Mouse (Mus musculus) forebrain, embryonic 15.5 days (tissue): ENCODE measurements around the gene Bend3. TPM values are rescaled to one million over a fixed set of nuclear protein-coding genes. Genes with fewer than 3 reads are reported as not detected.
A peak's percentile ranks its signal among the peaks of the same experiment; 100 is the strongest.

ENCODE experiments used
- ATAC-seq: fragments of 200-750 bp; cut with Nextera tagmentation; replicated peaks from 2 replicates; pipeline ENCODE4 v1.8.0; 2017; ENCODE audit warnings: mild to moderate bottlenecking, moderate TSS enrichment, moderate library complexity
- H3K27ac ChIP-seq: fragments of 300-500 bp; sonication (generic); replicated peaks from 2 replicates; pipeline ENCODE4 v1.5.1; 2015; ENCODE audit warnings: mild to moderate bottlenecking, inconsistent platforms
- H3K27me3 ChIP-seq: fragments of 300-500 bp; sonication (generic); 2 replicates; pipeline ENCODE4 v1.6.1; 2015; ENCODE audit warnings: inconsistent platforms
- H3K36me3 ChIP-seq: fragments of 300-500 bp; sonication (generic); 2 replicates; pipeline ENCODE4 v1.6.1; 2015; ENCODE audit warnings: mild to moderate bottlenecking, inconsistent platforms
- H3K4me1 ChIP-seq: fragments of 300-500 bp; sonication (generic); 2 replicates; pipeline ENCODE4 v1.6.1; 2015; ENCODE audit warnings: inconsistent platforms
- H3K4me2 ChIP-seq: fragments of 300-500 bp; sonication (generic); replicated peaks from 2 replicates; pipeline ENCODE4 v1.6.1; 2015; ENCODE audit warnings: mild to moderate bottlenecking, inconsistent platforms
- H3K4me3 ChIP-seq: fragments of 300-500 bp; sonication (generic); 2 replicates; pipeline ENCODE4 v1.5.1; 2015; ENCODE audit warnings: mild to moderate bottlenecking, inconsistent platforms
- H3K9ac ChIP-seq: fragments of 300-500 bp; sonication (generic); replicated peaks from 2 replicates; pipeline ENCODE4 v1.6.1; 2015; ENCODE audit warnings: mild to moderate bottlenecking, inconsistent platforms
- H3K9me3 ChIP-seq: fragments of 300-500 bp; sonication (generic); 2 replicates; pipeline ENCODE4 v1.6.1; 2016; ENCODE audit warnings: inconsistent platforms
- WGBS: fragments of 180-500 bp; shearing (Covaris S2); methylation state at CpG from one replicate; pipeline ENCODE4 v1.1.7; 2015; ENCODE audit warnings: mixed read lengths; 5-methylcytosine and 5-hydroxymethylcytosine counted together
- polyA plus RNA-seq: library from polyadenylated mRNA; unstranded; fragments of >200 nt; fragmentation: Nextera tagmentation; extraction: Ambion mirVana; gene quantifications from 2 replicates; pipeline ENCODE4 v1.2.1, GENCODE M21; 2015

Bend3 gene
- polyA plus RNA-seq, 1 experiment from 2014 or later: 4.2 TPM

DNA sequence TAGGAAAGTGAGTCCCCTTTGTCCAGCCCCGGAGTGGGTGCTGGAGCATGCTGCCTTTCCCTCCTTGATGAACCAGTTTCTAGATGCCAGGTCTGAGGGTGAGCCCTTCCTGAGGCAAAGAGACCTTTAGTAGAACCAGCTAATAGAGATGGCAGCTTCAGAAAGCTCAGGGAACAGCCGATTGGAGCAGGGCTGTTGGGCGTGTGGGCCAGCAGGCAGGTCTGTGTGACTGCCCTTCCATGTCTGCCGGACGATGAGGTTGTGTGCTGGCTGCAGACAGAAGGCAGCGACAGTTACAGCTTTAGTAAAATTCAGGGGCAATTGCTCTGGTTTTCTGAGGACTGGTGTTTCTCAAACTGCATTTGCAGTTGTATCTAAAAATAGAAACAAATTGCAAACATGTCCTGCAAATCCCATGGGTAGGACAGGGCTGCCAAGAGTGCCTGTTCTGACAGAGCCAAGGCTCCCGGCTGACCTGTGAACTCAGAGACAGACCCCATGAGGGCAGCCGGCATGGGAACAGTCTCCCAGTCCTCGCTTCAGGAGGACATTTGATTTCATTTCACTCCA, 4.9 kb downstream of the Bend3 start:
- Histone ChIP-seq H3K4me1 (peaks cover 39% of the 10 kb centered on the region), H3K27ac (peak overlapping the region; percentile 27; the same call in 1 of the 2 replicates), H3K4me2 (no peak overlapping the region; the same call in 1 of the 2 replicates), H3K9me3 (no peaks in the 10 kb centered on the region), H3K27me3 (no peaks in the 10 kb centered on the region), H3K4me3 (no peak overlapping the region), H3K9ac (0 out of 2 replicates have a peak overlapping the region, but pooled peaks have one; percentile 10), H3K36me3 (no peaks in the 10 kb centered on the region)
- 53% methylated on average over 9 of the region's 9 CpGs for WGBS
- no peak for ATAC-seq

DNA sequence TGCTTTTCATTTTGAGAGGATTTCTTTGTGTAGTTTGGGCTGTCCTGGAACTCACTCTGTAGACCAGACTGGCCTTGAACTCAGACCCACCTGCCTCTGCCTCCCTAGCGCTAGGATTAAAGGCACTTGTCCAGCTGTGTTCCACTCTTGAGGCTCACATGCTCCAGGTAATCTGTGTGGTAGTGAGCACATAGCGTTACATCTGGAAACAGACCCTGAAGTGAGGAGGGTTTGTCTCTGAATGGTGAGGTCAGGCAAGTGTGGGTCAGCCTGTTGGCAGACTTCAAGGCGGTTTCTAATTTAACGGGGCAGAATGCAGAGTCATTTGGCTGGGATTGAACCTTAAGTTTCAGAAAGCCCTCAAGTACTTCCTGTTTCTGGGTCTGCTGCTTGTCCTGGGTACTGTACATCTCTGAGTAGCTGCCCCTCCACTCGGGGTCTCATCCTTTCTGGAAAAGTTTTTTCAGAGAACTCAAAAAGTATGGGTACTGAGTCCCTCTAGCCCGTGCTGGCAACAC, 7.2 kb downstream of the Bend3 start:
- Histone ChIP-seq H3K4me3 (no peak overlapping the region), H3K9me3 (no peaks in the 10 kb centered on the region), H3K4me1 (peaks cover 28% of the 10 kb centered on the region), H3K4me2 (no peak overlapping the region), H3K36me3 (no peaks in the 10 kb centered on the region), H3K27me3 (no peaks in the 10 kb centered on the region), H3K9ac (no peak overlapping the region), H3K27ac (no peak overlapping the region)
- no peak for ATAC-seq
- WGBS: 91% methylated on average over 6 of the region's 6 CpGs

GRCm38 (mm10) chr10:43487441-43488010, 8.9 kb downstream of the Bend3 start:
- Histone ChIP-seq H3K4me2 (no peak overlapping the region), H3K9me3 (no peaks in the 10 kb centered on the region), H3K27me3 (no peaks in the 10 kb centered on the region), H3K4me1 (peaks cover 13% of the 10 kb centered on the region), H3K9ac (no peak overlapping the region), H3K36me3 (no peaks in the 10 kb centered on the region), H3K4me3 (no peak overlapping the region), H3K27ac (no peak overlapping the region)
- no peak for ATAC-seq
- WGBS: 90% methylated on average over 3 of the region's 3 CpGs

DNA sequence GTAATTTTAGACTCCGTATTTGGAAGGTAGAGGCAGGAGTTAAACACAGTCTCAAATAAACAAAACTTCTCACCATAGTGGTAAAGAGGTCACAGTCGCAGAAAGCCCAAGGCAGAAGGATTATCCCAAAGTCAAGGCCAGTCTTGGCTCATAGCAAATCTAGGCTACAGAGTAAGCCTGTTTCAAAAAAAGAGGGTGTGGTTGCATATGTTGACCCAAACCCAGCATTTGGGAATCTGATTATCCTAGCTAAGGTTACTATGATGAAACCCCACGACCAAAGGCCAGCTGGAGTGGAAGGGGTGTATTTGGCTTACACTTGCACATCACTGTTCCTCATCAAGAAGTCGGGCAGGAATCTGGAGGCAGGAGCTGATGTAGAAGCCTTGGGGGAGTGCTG, 9.6 kb downstream of the Bend3 start:
- WGBS: 86% methylated on average over 4 of the region's 4 CpGs
- no peak overlapping the region for H3K4me2 ChIP-seq
- no peak for ATAC-seq

DNA sequence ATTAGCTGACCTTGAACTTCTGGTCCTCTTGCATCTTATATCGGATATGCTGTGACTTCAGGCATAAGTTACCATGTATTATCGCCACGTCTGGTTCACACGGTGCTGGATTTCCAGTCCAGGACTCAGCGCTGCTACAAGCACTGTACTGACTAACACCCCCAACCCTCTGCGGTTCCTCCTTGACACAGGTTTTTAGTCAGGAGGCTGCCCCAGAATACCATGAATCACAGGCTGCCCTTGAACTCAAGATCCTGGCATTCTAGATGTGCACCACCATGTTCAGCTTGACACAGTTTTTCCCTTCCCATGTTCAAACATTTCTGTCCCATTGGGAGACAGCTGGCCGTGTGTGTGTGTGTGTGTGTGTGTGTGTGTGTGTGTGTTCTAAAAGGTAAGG, 10.5 kb downstream of the Bend3 start:
- Histone ChIP-seq H3K27me3 (no peaks in the 10 kb centered on the region), H3K36me3 (peaks cover 2% of the 10 kb centered on the region), H3K4me1 (no peaks in the 10 kb centered on the region), H3K4me3 (no peak overlapping the region), H3K4me2 (no peak overlapping the region), H3K9me3 (no peaks in the 10 kb centered on the region), H3K9ac (no peak overlapping the region), H3K27ac (no peak overlapping the region)
- WGBS: 89% methylated on average over 7 of the region's 7 CpGs
- no peak for ATAC-seq

More for the DNA sequence above, 9.6 kb downstream of the Bend3 start:
- Histone ChIP-seq H3K27me3 (no peaks in the 10 kb centered on the region), H3K9me3 (no peaks in the 10 kb centered on the region), H3K27ac (no peak overlapping the region), H3K4me3 (no peak overlapping the region), H3K36me3 (no peaks in the 10 kb centered on the region), H3K4me1 (peaks cover 5% of the 10 kb centered on the region), H3K9ac (no peak overlapping the region)

DNA sequence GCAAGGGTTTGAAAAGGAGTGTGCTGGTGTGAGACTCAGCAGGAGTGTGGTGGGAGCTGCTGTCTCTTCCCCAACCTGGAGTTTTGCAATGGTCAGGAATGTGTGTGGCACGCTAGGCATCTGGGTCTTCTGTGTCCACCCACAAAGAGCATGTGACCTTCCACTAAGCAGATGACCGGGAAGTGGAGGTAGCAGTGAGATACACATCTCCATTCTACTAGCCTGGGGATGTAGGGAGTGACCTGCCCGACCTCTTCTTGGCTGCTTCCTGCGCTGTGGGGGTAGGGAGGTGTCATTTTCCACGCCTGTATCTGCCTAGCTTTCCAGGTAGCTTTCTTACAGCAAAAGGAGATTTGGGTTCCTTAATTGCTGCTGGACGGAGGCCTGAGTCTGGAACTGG, 10.9 kb downstream of the Bend3 start:
- peaks cover 6% of the 10 kb centered on the region for H3K36me3 ChIP-seq

DNA sequence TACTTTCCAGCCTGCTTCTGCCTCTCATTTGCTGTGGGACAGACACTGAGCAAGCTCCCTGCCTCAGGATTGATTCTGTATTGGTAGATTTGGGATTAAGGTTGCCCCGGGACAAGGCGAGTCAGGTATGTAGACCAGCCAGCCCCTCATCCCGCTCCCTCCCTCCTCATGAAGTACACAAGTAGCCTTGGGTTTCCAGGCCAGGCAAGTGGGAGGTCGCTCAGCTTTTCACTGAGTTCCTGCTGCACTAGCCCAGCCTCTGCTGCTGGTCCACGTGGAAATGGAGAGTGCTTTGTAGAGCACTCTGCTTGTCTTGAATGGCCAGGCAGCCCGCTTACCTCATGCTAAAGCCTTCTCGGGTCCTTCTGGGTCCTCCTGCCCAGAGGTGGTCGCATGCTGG, 11.4 kb downstream of the Bend3 start:
- Histone ChIP-seq H3K27me3 (no peaks in the 10 kb centered on the region), H3K9me3 (no peaks in the 10 kb centered on the region), H3K36me3 (peaks cover 11% of the 10 kb centered on the region), H3K27ac (peak overlapping the region; percentile 15; the same call in 1 of the 2 replicates), H3K9ac (no peak overlapping the region), H3K4me3 (no peak overlapping the region), H3K4me1 (no peaks in the 10 kb centered on the region), H3K4me2 (no peak overlapping the region)
- 70% methylated on average over 8 of the region's 8 CpGs for WGBS
- no peak for ATAC-seq

More for the DNA sequence above, 10.9 kb downstream of the Bend3 start:
- H3K27ac ChIP-seq: no peak overlapping the region
- no peaks in the 10 kb centered on the region for H3K9me3 ChIP-seq
- no peaks in the 10 kb centered on the region for H3K27me3 ChIP-seq
- no peak overlapping the region for H3K9ac ChIP-seq
- no peak overlapping the region for H3K4me2 ChIP-seq
- H3K4me1 ChIP-seq: no peaks in the 10 kb centered on the region
- H3K4me3 ChIP-seq: no peak overlapping the region
- no peak for ATAC-seq
- WGBS: 72% methylated on average over 6 of the region's 6 CpGs

- Histone ChIP-seq H3K9me3 (no peaks in the 10 kb centered on the region), H3K9ac (no peak overlapping the region), H3K4me3 (no peak overlapping the region), H3K4me1 (no peaks in the 10 kb centered on the region), H3K4me2 (no peak overlapping the region), H3K27ac (peak overlapping the region; percentile 15; the same call in 1 of the 2 replicates), H3K36me3 (peaks cover 19% of the 10 kb centered on the region), H3K27me3 (no peaks in the 10 kb centered on the region)
- ATAC-seq: no peak
- WGBS: 80% methylated on average over 5 of the region's 5 CpGs
Observed at GRCm38 (mm10) chr10:43490846-43491245, 12.2 kb downstream of the Bend3 start.

GRCm38 (mm10) chr10:43502599-43502998, 24.0 kb downstream of the Bend3 start:
- peak; percentile 69; the same call in 1 of the 2 replicates for ATAC-seq
- Histone ChIP-seq H3K4me2 (no peak overlapping the region), H3K27me3 (no peaks in the 10 kb centered on the region), H3K27ac (peak overlapping the region; percentile 57), H3K4me1 (no peaks in the 10 kb centered on the region), H3K9ac (no peak overlapping the region), H3K4me3 (no peak overlapping the region), H3K9me3 (no peaks in the 10 kb centered on the region), H3K36me3 (peaks cover 19% of the 10 kb centered on the region)
- WGBS: 71% methylated on average over 4 of the region's 4 CpGs

DNA sequence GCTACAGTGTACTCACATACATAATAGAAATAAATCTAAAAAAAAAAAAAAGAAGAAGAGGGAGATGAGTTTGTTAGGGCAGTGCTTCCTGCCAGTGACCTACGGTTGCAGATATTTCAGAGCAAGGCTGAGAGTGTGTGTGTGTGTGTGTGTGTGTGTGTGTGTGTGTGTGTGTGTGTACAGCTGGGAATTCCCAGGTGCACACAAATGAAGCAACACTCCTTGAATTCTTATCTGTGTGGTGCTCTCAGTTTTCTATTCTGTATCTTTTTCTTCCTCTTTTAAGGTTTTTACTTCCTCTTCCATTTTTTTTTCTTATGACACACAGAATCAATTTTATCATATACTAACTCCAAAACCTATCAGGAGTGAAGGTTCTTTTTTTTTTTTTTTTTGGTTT, 25.7 kb downstream of the Bend3 start:
- no peak overlapping the region for H3K9ac ChIP-seq
- no peak overlapping the region for H3K4me2 ChIP-seq
- no peak overlapping the region for H3K4me3 ChIP-seq
- ATAC-seq: no peak
- no peak overlapping the region for H3K27ac ChIP-seq
- H3K4me1 ChIP-seq: no peaks in the 10 kb centered on the region
- H3K36me3 ChIP-seq: peaks cover 8% of the 10 kb centered on the region
- no peaks in the 10 kb centered on the region for H3K27me3 ChIP-seq
- 80% methylated on average over 1 of the region's 1 CpGs for WGBS
- H3K9me3 ChIP-seq: no peaks in the 10 kb centered on the region

GRCm38 (mm10) chr10:43507051-43507450, 28.4 kb downstream of the Bend3 start:
- H3K27ac ChIP-seq: no peak overlapping the region
- peaks cover 26% of the 10 kb centered on the region for H3K36me3 ChIP-seq
- ATAC-seq: no peak
- H3K4me2 ChIP-seq: no peak overlapping the region
- H3K4me1 ChIP-seq: no peaks in the 10 kb centered on the region
- WGBS: 74% methylated on average over 4 of the region's 4 CpGs
- H3K9me3 ChIP-seq: no peaks in the 10 kb centered on the region
- no peak overlapping the region for H3K4me3 ChIP-seq
- H3K27me3 ChIP-seq: no peaks in the 10 kb centered on the region
- H3K9ac ChIP-seq: no peak overlapping the region

DNA sequence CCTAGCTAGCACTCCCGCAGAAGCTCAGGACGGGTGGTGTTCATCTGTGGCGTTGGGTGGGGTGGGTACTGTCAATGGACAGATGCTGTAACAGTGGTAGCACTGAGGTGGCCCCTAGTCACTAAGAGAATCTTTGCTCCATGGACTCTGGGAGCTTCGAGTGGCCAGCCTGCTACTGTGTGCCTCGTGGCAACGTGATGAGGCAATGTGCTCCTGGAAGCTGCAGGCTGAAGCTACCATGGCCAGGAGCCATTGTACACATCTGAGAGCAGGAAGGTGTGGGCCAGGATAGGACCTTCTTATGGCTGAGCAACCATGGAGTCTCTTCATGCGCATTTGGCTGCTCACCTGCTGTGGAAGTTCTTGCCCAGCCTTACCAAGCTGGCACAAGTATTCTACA, 30.6 kb downstream of the Bend3 start:
- Histone ChIP-seq H3K27me3 (no peaks in the 10 kb centered on the region), H3K4me2 (no peak overlapping the region), H3K4me3 (no peak overlapping the region), H3K4me1 (no peaks in the 10 kb centered on the region), H3K27ac (no peak overlapping the region), H3K36me3 (peaks cover 40% of the 10 kb centered on the region), H3K9ac (no peak overlapping the region), H3K9me3 (no peaks in the 10 kb centered on the region)
- WGBS: 94% methylated on average over 7 of the region's 7 CpGs
- no peak for ATAC-seq
